15 mouse cellular contexts compared by ENCODE assay signal in genomic region chr6:120542061-120542460, GRCm38 (mm10). TPM values are rescaled to one million over a fixed set of nuclear protein-coding genes. Genes with fewer than 3 reads are reported as not detected.
DNase-seq lines count a peak whose midpoint lies in the region; ATAC-seq and TF ChIP-seq lines count a peak whose summit lies in the region.
"Had no signal": no experiment of that assay in that cellular context is flagged by ENCODE, and none has a peak within 500 bp of the region (broad histone marks: within the 10 kb centered on the region; RNA-seq: fewer than 3 reads in every experiment).

No protein-coding gene starts in this region.

- intact Hi-C loops in left cerebral cortex, postnatal 10 days (cut with DNase I), result no loop called here

- TF ChIP-seq CTCF in layer of hippocampus, adult 2 months (conservative IDR thresholded peaks at IDR 0.05), result peak; percentile 41

- no peak overlapping the region for H3K4me3 ChIP-seq in layer of hippocampus, adult 2 months
- H3K4me3 ChIP-seq: erythroblast, embryonic 14.5 days; megakaryocyte, embryonic 14.5 days had no signal

- H3K27ac ChIP-seq in layer of hippocampus, adult 2 months, result no peak overlapping the region

- no peak for ATAC-seq in CD4-positive, CD25-positive, alpha-beta regulatory T cell, adult 4 months

- DNase-seq in CD4-positive, CD25-positive, alpha-beta regulatory T cell, adult 2 months (ENCODE audit: low read depth, low spot score), result peak; percentile 52
- DNase-seq in layer of hippocampus, adult 2 months (ENCODE audit: low spot score in 2 of 2), result no peak
- DNase-seq in layer of hippocampus, adult 18-20 months (ENCODE audit: low spot score in 2 of 2), result no peak
- DNase-seq in ES-CJ7 (ENCODE audit: low read depth, low spot score), result peak; percentile 76
- DNase-seq in induced T-regulatory cell, adult 2 months (ENCODE audit: low read depth), result peak; percentile 58
- DNase-seq in frontal cortex, postnatal 10 days (ENCODE audit: low spot score in 2 of 2), result no peak
- DNase-seq in left cerebral cortex, postnatal 10 days (ENCODE audit: extremely low spot score in 1 of 2, low spot score in 2 of 2), result no peak
- DNase-seq: adrenal gland, postnatal 25 days; heart, adult 18-20 months; lung, adult 18-20 months; spleen, adult 18-20 months had no signal

RNA-seq across cellular contexts. Expression of gene Hdhd5, which starts 10.9 kb away (rescaled TPM):
- 10 to 100 TPM; 43.4 to 59.7 TPM for polyA plus RNA-seq in CD4-positive, CD25-positive, alpha-beta regulatory T cell, adult 4 months (2017; shearing (Covaris generic))
- total RNA-seq in layer of hippocampus, adult 2 months (2021), result 10 to 100 TPM; 32.3 to 40.2 TPM
- total RNA-seq in layer of hippocampus, adult 18-20 months (2021), result 10 to 100 TPM; 27.7 to 30.5 TPM
- total RNA-seq in left cerebral cortex, postnatal 10 days (2021), result 10 to 100 TPM; 31.3 to 31.5 TPM

RNA-seq across cellular contexts. Expression of gene Tmem121b, which starts 48.5 kb away (rescaled TPM):
- polyA plus RNA-seq in CD4-positive, CD25-positive, alpha-beta regulatory T cell, adult 4 months (2017; shearing (Covaris generic)), result under 1 TPM; 0.61 to 0.63 TPM
- 10 to 100 TPM; 38.2 to 38.6 TPM for total RNA-seq in layer of hippocampus, adult 2 months (2021)
- 10 to 100 TPM; 37.4 to 40.7 TPM for total RNA-seq in layer of hippocampus, adult 18-20 months (2021)
- 10 to 100 TPM; 51.3 to 51.6 TPM for total RNA-seq in left cerebral cortex, postnatal 10 days (2021)
- total RNA-seq: adrenal gland, postnatal 25 days; heart, adult 18-20 months; heart, postnatal 25 days had no signal
- polyA plus RNA-seq: erythroblast, embryonic 14.5 days had no signal

Comparison
In these comparisons a context has a peak if more than half of its experiments do, and no peak if none do; other contexts are left out.
1. DNase-seq: peak in CD4-positive, CD25-positive, alpha-beta regulatory T cell, adult 2 months (single experiment), ES-CJ7 (single experiment) and induced T-regulatory cell, adult 2 months (single experiment); none in layer of hippocampus, adult 2 months (0 of 2), layer of hippocampus, adult 18-20 months (0 of 2), frontal cortex, postnatal 10 days (0 of 2) and left cerebral cortex, postnatal 10 days (0 of 2).